Mouse (Mus musculus): ENCODE data around the gene 4930435E12Rik. TPM values are rescaled to one million over a fixed set of nuclear protein-coding genes. Genes with fewer than 3 reads are reported as not detected.

4930435E12Rik gene
- polyA plus RNA-seq (2012; rRNA removed): not detected in 2 replicates

GRCm38 (mm10) chr16:38828649-38829048, at the start of gene 4930435E12Rik:
Gene 4930435E12Rik, minus strand, starts transcription at chr16:38828749.

GRCm38 (mm10) chr16:38800091-38800490, 28.5 kb downstream of the 4930435E12Rik start, which contains the start of gene Upk1b:
Gene Upk1b, minus strand, starts transcription at chr16:38800328.

Other genes with a start within 250 kb of the 4930435E12Rik start
- 4.1 and 4.5 TPM in 2 replicates for gene Arhgap31, start 115.5 kb downstream of the 4930435E12Rik start, polyA plus RNA-seq (2012; rRNA removed)
- 21.4 and 21.6 TPM in 2 replicates for gene B4galt4, start 86.5 kb downstream of the 4930435E12Rik start, polyA plus RNA-seq (2012; rRNA removed)
- 0.40 and 1.5 TPM in 2 replicates for gene Upk1b, start 28.4 kb downstream of the 4930435E12Rik start, polyA plus RNA-seq (2012; rRNA removed)
- 6.9 TPM in 2 replicates for gene Igsf11, start 63.9 kb upstream of the 4930435E12Rik start, polyA plus RNA-seq (2012; rRNA removed)

All from central nervous system, embryonic 18 days (tissue).